Comparison of ENCODE assay signal across 19 mouse cellular contexts in the genomic region with DNA sequence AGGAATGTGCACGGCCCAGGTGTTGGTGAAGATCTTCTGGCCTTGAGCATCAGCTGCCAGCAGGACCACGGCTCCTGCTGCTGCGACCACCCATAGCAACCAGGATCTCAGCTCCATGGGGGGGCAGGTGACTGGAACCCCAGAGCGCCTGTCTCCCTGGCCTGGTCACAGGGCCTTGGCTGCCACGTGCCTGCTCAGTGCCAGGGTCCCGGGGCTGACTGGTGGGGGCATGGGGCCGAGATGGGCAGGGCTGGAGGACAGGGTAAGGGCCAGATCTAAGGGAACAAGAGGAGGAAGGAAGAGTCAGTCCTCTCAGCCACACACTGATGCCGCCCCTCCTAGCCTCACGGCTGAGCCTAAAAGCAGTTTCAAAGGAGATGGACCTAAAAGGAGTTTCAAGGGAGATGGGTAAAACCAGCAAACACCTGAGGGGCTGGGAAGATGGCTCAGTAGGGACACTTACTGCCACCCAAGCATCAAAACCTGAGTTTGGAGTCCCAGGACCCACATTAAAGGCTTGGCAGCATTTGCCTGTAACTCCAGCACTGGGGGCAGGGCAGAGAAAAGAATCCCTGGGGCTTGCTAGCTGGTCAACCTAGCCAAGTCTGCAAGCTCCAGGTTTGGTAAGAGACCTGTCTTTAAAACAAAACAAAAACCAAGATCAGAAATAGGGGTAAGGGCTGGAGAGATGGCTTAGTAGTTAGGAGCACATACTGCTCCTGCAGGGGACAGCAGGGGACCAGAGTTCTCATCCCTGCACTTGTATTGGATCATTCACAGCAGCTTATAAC. TPM values are rescaled to one million over a fixed set of nuclear protein-coding genes. Genes with fewer than 3 reads are reported as not detected.
DNase-seq lines count a peak whose midpoint lies in the region; ATAC-seq lines count a peak whose summit lies in the region.
"Had no signal": no experiment of that assay in that cellular context is flagged by ENCODE, and none has a peak within 500 bp of the region (broad histone marks: within the 10 kb centered on the region; RNA-seq: fewer than 3 reads in every experiment).

No protein-coding gene starts in this region.

- H3K27me3 ChIP-seq in heart, embryonic 16.5 days (ENCODE audit: control insufficient read depth, insufficient read depth, low read length) = no peaks in the 10 kb centered on the region
- H3K27me3 ChIP-seq in lung, embryonic 16.5 days (ENCODE audit: control insufficient read depth, insufficient read depth, low read depth, low read length) = no peaks in the 10 kb centered on the region
- no peaks in the 10 kb centered on the region for H3K27me3 ChIP-seq in embryonic facial prominence, embryonic 14.5 days (replicated peaks; ENCODE audit: control insufficient read depth, insufficient read depth, low read length)
- no peaks in the 10 kb centered on the region for H3K27me3 ChIP-seq in intestine, embryonic 15.5 days (replicated peaks)

- ATAC-seq in heart, embryonic 16.5 days (replicated peaks; ENCODE audit: extremely low read depth, insufficient read depth, low FRiP score) = no peak
- ATAC-seq in lung, embryonic 16.5 days (ENCODE audit: low read depth) = no peak
- no peak for ATAC-seq in embryonic facial prominence, embryonic 14.5 days (ENCODE audit: low read depth)
- no peak for ATAC-seq in intestine, embryonic 15.5 days
- ATAC-seq: activated CD4-positive, CD25-positive, alpha-beta regulatory T cell, adult 4 months; forebrain, embryonic 14.5 days had no signal

- no peak overlapping the region for H3K4me2 ChIP-seq in heart, embryonic 16.5 days (ENCODE audit: low read depth, low read length)
- no peak overlapping the region for H3K4me2 ChIP-seq in lung, embryonic 16.5 days (ENCODE audit: low read depth, low read length)
- H3K4me2 ChIP-seq in embryonic facial prominence, embryonic 14.5 days (ENCODE audit: low read depth, low read length) = no peak overlapping the region
- no peak overlapping the region for H3K4me2 ChIP-seq in intestine, embryonic 15.5 days (replicated peaks)
- H3K4me2 ChIP-seq: midbrain, embryonic 12.5 days; neural tube, embryonic 12.5 days had no signal

- peaks cover 36% of the 10 kb centered on the region for H3K36me3 ChIP-seq in heart, embryonic 16.5 days (ENCODE audit: control insufficient read depth, insufficient read depth)
- peaks cover 30% of the 10 kb centered on the region for H3K36me3 ChIP-seq in lung, embryonic 16.5 days (ENCODE audit: control insufficient read depth, insufficient read depth, low read length)
- H3K36me3 ChIP-seq in embryonic facial prominence, embryonic 14.5 days (ENCODE audit: control insufficient read depth, insufficient read depth, low read length) = peaks cover 33% of the 10 kb centered on the region
- peaks cover 19% of the 10 kb centered on the region for H3K36me3 ChIP-seq in intestine, embryonic 15.5 days

- H3K27ac ChIP-seq in heart, embryonic 16.5 days (ENCODE audit: low read length) = no peak overlapping the region
- H3K27ac ChIP-seq in lung, embryonic 16.5 days (ENCODE audit: low read length) = no peak overlapping the region
- no peak overlapping the region for H3K27ac ChIP-seq in embryonic facial prominence, embryonic 14.5 days (replicated peaks; ENCODE audit: low read depth, low read length)
- no peak overlapping the region for H3K27ac ChIP-seq in intestine, embryonic 15.5 days
- H3K27ac ChIP-seq: liver, embryonic 14.5 days; midbrain, embryonic 12.5 days; neural tube, embryonic 12.5 days had no signal

- no peak overlapping the region for H3K4me3 ChIP-seq in heart, embryonic 16.5 days (ENCODE audit: low read length)
- H3K4me3 ChIP-seq in lung, embryonic 16.5 days (ENCODE audit: low read length) = no peak overlapping the region
- no peak overlapping the region for H3K4me3 ChIP-seq in embryonic facial prominence, embryonic 14.5 days (ENCODE audit: low read depth, low read length)
- H3K4me3 ChIP-seq in intestine, embryonic 15.5 days (replicated peaks) = no peak overlapping the region
- H3K4me3 ChIP-seq: midbrain, embryonic 12.5 days; neural tube, embryonic 12.5 days had no signal

- no peaks in the 10 kb centered on the region for H3K9me3 ChIP-seq in heart, embryonic 16.5 days (replicated peaks; ENCODE audit: control insufficient read depth, low read length)
- H3K9me3 ChIP-seq in lung, embryonic 16.5 days (ENCODE audit: control insufficient read depth, low read length) = no peaks in the 10 kb centered on the region
- H3K9me3 ChIP-seq in embryonic facial prominence, embryonic 14.5 days (ENCODE audit: control insufficient read depth, low read length) = no peaks in the 10 kb centered on the region
- H3K9me3 ChIP-seq in intestine, embryonic 15.5 days = no peaks in the 10 kb centered on the region
- H3K9me3 ChIP-seq: midbrain, embryonic 12.5 days; neural tube, embryonic 12.5 days had no signal

- H3K4me1 ChIP-seq in heart, embryonic 16.5 days (ENCODE audit: control insufficient read depth, insufficient read depth, low read length) = peaks cover 39% of the 10 kb centered on the region
- peaks cover 26% of the 10 kb centered on the region for H3K4me1 ChIP-seq in lung, embryonic 16.5 days (replicated peaks; ENCODE audit: control insufficient read depth, insufficient read depth, low read length)
- peaks cover 18% of the 10 kb centered on the region for H3K4me1 ChIP-seq in embryonic facial prominence, embryonic 14.5 days (ENCODE audit: control insufficient read depth, insufficient read depth, low read length)
- H3K4me1 ChIP-seq in intestine, embryonic 15.5 days (replicated peaks) = peaks cover 24% of the 10 kb centered on the region

- WGBS in heart, embryonic 16.5 days = 78% methylated on average over 9 of the region's 9 CpGs
- WGBS in lung, embryonic 16.5 days = 72% methylated on average over 9 of the region's 9 CpGs
- 69% methylated on average over 9 of the region's 9 CpGs for WGBS in embryonic facial prominence, embryonic 14.5 days
- 74% methylated on average over 9 of the region's 9 CpGs for WGBS in intestine, embryonic 15.5 days

- H3K9ac ChIP-seq in heart, embryonic 16.5 days (ENCODE audit: low read length) = peak overlapping the region; percentile 26; the same call in 1 of the 2 replicates
- H3K9ac ChIP-seq in lung, embryonic 16.5 days (ENCODE audit: low read length) = 0 out of 2 replicates have a peak overlapping the region, but pooled peaks have one; percentile 9
- H3K9ac ChIP-seq in embryonic facial prominence, embryonic 14.5 days (ENCODE audit: low read depth, low read length) = 0 out of 2 replicates have a peak overlapping the region, but pooled peaks have one; percentile 5
- no peak overlapping the region for H3K9ac ChIP-seq in intestine, embryonic 15.5 days
- H3K9ac ChIP-seq: liver, embryonic 14.5 days; midbrain, embryonic 12.5 days; neural tube, embryonic 12.5 days had no signal

- peak; percentile 39 to 42 for DNase-seq in cerebellum, postnatal 14 days
- no peak for DNase-seq in cerebellum, adult 9-11 months
- DNase-seq in heart, adult 9 months (ENCODE audit: low spot score in 2 of 2) = no peak
- DNase-seq in lung, postnatal 36 days = no peak
- no peak for DNase-seq in embryonic facial prominence, embryonic 14.5 days (ENCODE audit: low spot score)
- DNase-seq: cerebellum, adult 11-12 months; gastrocnemius, postnatal 14 days; heart, postnatal 10 days; kidney, postnatal 10 days; lung, postnatal 14 days; right cerebral cortex, postnatal 4 days had no signal

RNA-seq across cellular contexts. Expression of gene Furin, which starts 6.4 kb away (rescaled TPM):
- 11.0 and 14.3 TPM in 2 replicates for polyA plus RNA-seq in heart, embryonic 16.5 days (2015; fragmentation: Nextera tagmentation; extraction: Ambion mirVana)
- 12.6 and 12.7 TPM in 2 replicates for polyA plus RNA-seq in lung, embryonic 16.5 days (2015; fragmentation: Nextera tagmentation; extraction: Ambion mirVana)
- 17.2 and 18.4 TPM in 2 replicates for polyA plus RNA-seq in embryonic facial prominence, embryonic 14.5 days (2014; fragmentation: Nextera tagmentation; extraction: Ambion mirVana)
- polyA plus RNA-seq in intestine, embryonic 15.5 days (2015; fragmentation: Nextera tagmentation; extraction: Ambion mirVana) = 9.3 and 10.7 TPM in 2 replicates

RNA-seq across cellular contexts. Expression of gene Fes, which starts 11.1 kb away (rescaled TPM):
- 14.1 and 15.4 TPM in 2 replicates for polyA plus RNA-seq in heart, embryonic 16.5 days (2015; fragmentation: Nextera tagmentation; extraction: Ambion mirVana)
- polyA plus RNA-seq in lung, embryonic 16.5 days (2015; fragmentation: Nextera tagmentation; extraction: Ambion mirVana) = 18.5 and 19.3 TPM in 2 replicates
- 14.6 and 15.7 TPM in 2 replicates for polyA plus RNA-seq in embryonic facial prominence, embryonic 14.5 days (2014; fragmentation: Nextera tagmentation; extraction: Ambion mirVana)
- polyA plus RNA-seq in intestine, embryonic 15.5 days (2015; fragmentation: Nextera tagmentation; extraction: Ambion mirVana) = 11.2 and 11.5 TPM in 2 replicates

RNA-seq across cellular contexts. Expression of gene Man2a2, which starts 27.7 kb away (rescaled TPM):
- 15.0 and 17.4 TPM in 2 replicates for polyA plus RNA-seq in heart, embryonic 16.5 days (2015; fragmentation: Nextera tagmentation; extraction: Ambion mirVana)
- polyA plus RNA-seq in lung, embryonic 16.5 days (2015; fragmentation: Nextera tagmentation; extraction: Ambion mirVana) = 20.4 and 21.1 TPM in 2 replicates
- polyA plus RNA-seq in embryonic facial prominence, embryonic 14.5 days (2014; fragmentation: Nextera tagmentation; extraction: Ambion mirVana) = 15.7 and 19.3 TPM in 2 replicates
- 13.1 and 14.7 TPM in 2 replicates for polyA plus RNA-seq in intestine, embryonic 15.5 days (2015; fragmentation: Nextera tagmentation; extraction: Ambion mirVana)

RNA-seq across cellular contexts. Expression of gene Hddc3, which starts 55.9 kb away (rescaled TPM):
- 20.1 and 20.7 TPM in 2 replicates for polyA plus RNA-seq in heart, embryonic 16.5 days (2015; fragmentation: Nextera tagmentation; extraction: Ambion mirVana)
- 20.9 and 21.9 TPM in 2 replicates for polyA plus RNA-seq in lung, embryonic 16.5 days (2015; fragmentation: Nextera tagmentation; extraction: Ambion mirVana)
- polyA plus RNA-seq in embryonic facial prominence, embryonic 14.5 days (2014; fragmentation: Nextera tagmentation; extraction: Ambion mirVana) = 19.6 and 22.8 TPM in 2 replicates
- polyA plus RNA-seq in intestine, embryonic 15.5 days (2015; fragmentation: Nextera tagmentation; extraction: Ambion mirVana) = 14.7 and 15.4 TPM in 2 replicates

RNA-seq across cellular contexts. Expression of gene Unc45a, which starts 58.0 kb away (rescaled TPM):
- polyA plus RNA-seq in heart, embryonic 16.5 days (2015; fragmentation: Nextera tagmentation; extraction: Ambion mirVana) = 20.6 and 25.3 TPM in 2 replicates
- polyA plus RNA-seq in lung, embryonic 16.5 days (2015; fragmentation: Nextera tagmentation; extraction: Ambion mirVana) = 40.8 and 42.3 TPM in 2 replicates
- 34.1 and 39.7 TPM in 2 replicates for polyA plus RNA-seq in embryonic facial prominence, embryonic 14.5 days (2014; fragmentation: Nextera tagmentation; extraction: Ambion mirVana)
- 37.0 and 37.6 TPM in 2 replicates for polyA plus RNA-seq in intestine, embryonic 15.5 days (2015; fragmentation: Nextera tagmentation; extraction: Ambion mirVana)

Comparison
In these comparisons a context has a peak if more than half of its experiments do, and no peak if none do; other contexts are left out.
1. DNase-seq: peak in cerebellum, postnatal 14 days (2 of 2); none in cerebellum, adult 9-11 months (single experiment), heart, adult 9 months (0 of 2), lung, postnatal 36 days (single experiment) and embryonic facial prominence, embryonic 14.5 days (single experiment).